Mouse (Mus musculus): ENCODE results near the gene Anapc11. TPM values are rescaled to one million over a fixed set of nuclear protein-coding genes. Genes with fewer than 3 reads are reported as not detected.
"Not testable (repeated sequence)": the region's sequence is repeated elsewhere in the genome, so short reads cannot be mapped to it uniquely, and the experiment has no call there.

Anapc11 gene
- polyA plus RNA-seq, 1 experiment from 2014 or later: 201 TPM

GRCm38 (mm10) chr11:120582982-120583293, 15.3 kb upstream of the Anapc11 start:
- Histone ChIP-seq H3K4me1 (ENCODE audit: control insufficient read depth, insufficient read depth, low read length) (peaks cover 25% of the 10 kb centered on the region), H3K36me3 (ENCODE audit: control insufficient read depth, insufficient read depth, low read length) (peaks cover 31% of the 10 kb centered on the region)
- not testable (repeated sequence) for H3K9me3 ChIP-seq (replicated peaks; ENCODE audit: control insufficient read depth, low read length); H3K9ac ChIP-seq (ENCODE audit: low read depth, low read length); ATAC-seq (replicated peaks; ENCODE audit: insufficient number of reproducible peaks, low FRiP score, low TSS enrichment); H3K4me2 ChIP-seq; H3K27ac ChIP-seq (ENCODE audit: low read depth, low read length); H3K27me3 ChIP-seq (ENCODE audit: control insufficient read depth, insufficient read depth, low read length); H3K4me3 ChIP-seq (ENCODE audit: low read depth, low read length)
- WGBS (ENCODE audit: insufficient replicate concordance): 87% methylated on average over 2 of the region's 2 CpGs

GRCm38 (mm10) chr11:120583937-120584336, 14.3 kb upstream of the Anapc11 start:
- Histone ChIP-seq H3K9me3 (replicated peaks; ENCODE audit: control insufficient read depth, low read length) (peaks cover 4% of the 10 kb centered on the region; the same call in 1 of the 2 replicates), H3K27me3 (ENCODE audit: control insufficient read depth, insufficient read depth, low read length) (no peaks in the 10 kb centered on the region), H3K4me2 (no peak overlapping the region), H3K9ac (ENCODE audit: low read depth, low read length) (no peak overlapping the region), H3K4me1 (ENCODE audit: control insufficient read depth, insufficient read depth, low read length) (peaks cover 22% of the 10 kb centered on the region), H3K36me3 (ENCODE audit: control insufficient read depth, insufficient read depth, low read length) (peaks cover 27% of the 10 kb centered on the region), H3K4me3 (ENCODE audit: low read depth, low read length) (no peak overlapping the region), H3K27ac (ENCODE audit: low read depth, low read length) (no peak overlapping the region)
- ATAC-seq (replicated peaks; ENCODE audit: insufficient number of reproducible peaks, low FRiP score, low TSS enrichment): no peak
- 93% methylated on average over 1 of the region's 1 CpGs for WGBS (ENCODE audit: insufficient replicate concordance)

- Histone ChIP-seq H3K9me3 (replicated peaks; ENCODE audit: control insufficient read depth, low read length) (peaks cover 4% of the 10 kb centered on the region; the same call in 1 of the 2 replicates), H3K4me2 (no peak overlapping the region), H3K9ac (ENCODE audit: low read depth, low read length) (no peak overlapping the region), H3K27ac (ENCODE audit: low read depth, low read length) (no peak overlapping the region), H3K27me3 (ENCODE audit: control insufficient read depth, insufficient read depth, low read length) (no peaks in the 10 kb centered on the region), H3K4me1 (ENCODE audit: control insufficient read depth, insufficient read depth, low read length) (no peaks in the 10 kb centered on the region), H3K36me3 (ENCODE audit: control insufficient read depth, insufficient read depth, low read length) (peaks cover 47% of the 10 kb centered on the region), H3K4me3 (ENCODE audit: low read depth, low read length) (no peak overlapping the region)
- ATAC-seq (replicated peaks; ENCODE audit: insufficient number of reproducible peaks, low FRiP score, low TSS enrichment): no peak
- 70% methylated on average over 6 of the region's 6 CpGs for WGBS (ENCODE audit: insufficient replicate concordance)
Observed at GRCm38 (mm10) chr11:120588531-120588930, 9.7 kb upstream of the Anapc11 start.

- Histone ChIP-seq H3K4me3 (ENCODE audit: low read depth, low read length) (peak overlapping the region; percentile 76), H3K36me3 (ENCODE audit: control insufficient read depth, insufficient read depth, low read length) (peaks cover 31% of the 10 kb centered on the region), H3K9me3 (replicated peaks; ENCODE audit: control insufficient read depth, low read length) (no peaks in the 10 kb centered on the region), H3K9ac (ENCODE audit: low read depth, low read length) (peak overlapping the region; percentile 98), H3K27ac (ENCODE audit: low read depth, low read length) (peak overlapping the region; percentile 89), H3K4me1 (ENCODE audit: control insufficient read depth, insufficient read depth, low read length) (peaks cover 12% of the 10 kb centered on the region), H3K4me2 (peak overlapping the region; percentile 99), H3K27me3 (ENCODE audit: control insufficient read depth, insufficient read depth, low read length) (no peaks in the 10 kb centered on the region)
- WGBS (ENCODE audit: insufficient replicate concordance): 5% methylated on average over 82 of the region's 99 CpGs
- peak; percentile 51 for ATAC-seq (replicated peaks; ENCODE audit: insufficient number of reproducible peaks, low FRiP score, low TSS enrichment)
Observed at GRCm38 (mm10) chr11:120597240-120598235, 683 bp upstream of the Anapc11 start.

GRCm38 (mm10) chr11:120598990-120599549, 849 bp downstream of the Anapc11 start:
- H3K27ac ChIP-seq (ENCODE audit: low read depth, low read length): peak overlapping the region; percentile 89
- ATAC-seq (replicated peaks; ENCODE audit: insufficient number of reproducible peaks, low FRiP score, low TSS enrichment): no peak
- peak overlapping the region; percentile 98 for H3K9ac ChIP-seq (ENCODE audit: low read depth, low read length)
- H3K9me3 ChIP-seq (replicated peaks; ENCODE audit: control insufficient read depth, low read length): no peaks in the 10 kb centered on the region
- no peaks in the 10 kb centered on the region for H3K27me3 ChIP-seq (ENCODE audit: control insufficient read depth, insufficient read depth, low read length)
- peaks cover 12% of the 10 kb centered on the region for H3K4me1 ChIP-seq (ENCODE audit: control insufficient read depth, insufficient read depth, low read length)
- WGBS (ENCODE audit: insufficient replicate concordance): 45% methylated on average over 17 of the region's 17 CpGs
- H3K36me3 ChIP-seq (ENCODE audit: control insufficient read depth, insufficient read depth, low read length): peaks cover 24% of the 10 kb centered on the region
- peak overlapping the region; percentile 76 for H3K4me3 ChIP-seq (ENCODE audit: low read depth, low read length)
- peak overlapping the region; percentile 99 for H3K4me2 ChIP-seq

GRCm38 (mm10) chr11:120600716-120601115, 2.5 kb downstream of the Anapc11 start:
- H3K36me3 ChIP-seq (ENCODE audit: control insufficient read depth, insufficient read depth, low read length): peaks cover 16% of the 10 kb centered on the region
- no peaks in the 10 kb centered on the region for H3K9me3 ChIP-seq (replicated peaks; ENCODE audit: control insufficient read depth, low read length)
- no peak overlapping the region for H3K27ac ChIP-seq (ENCODE audit: low read depth, low read length)
- H3K4me3 ChIP-seq (ENCODE audit: low read depth, low read length): no peak overlapping the region
- 92% methylated on average over 3 of the region's 3 CpGs for WGBS (ENCODE audit: insufficient replicate concordance)
- no peak overlapping the region for H3K4me2 ChIP-seq
- H3K27me3 ChIP-seq (ENCODE audit: control insufficient read depth, insufficient read depth, low read length): no peaks in the 10 kb centered on the region
- H3K4me1 ChIP-seq (ENCODE audit: control insufficient read depth, insufficient read depth, low read length): peaks cover 12% of the 10 kb centered on the region
- ATAC-seq (replicated peaks; ENCODE audit: insufficient number of reproducible peaks, low FRiP score, low TSS enrichment): no peak
- no peak overlapping the region for H3K9ac ChIP-seq (ENCODE audit: low read depth, low read length)

GRCm38 (mm10) chr11:120603545-120603944, 5.3 kb downstream of the Anapc11 start:
- Histone ChIP-seq H3K4me1 (ENCODE audit: control insufficient read depth, insufficient read depth, low read length) (peaks cover 12% of the 10 kb centered on the region), H3K36me3 (ENCODE audit: control insufficient read depth, insufficient read depth, low read length) (peaks cover 7% of the 10 kb centered on the region), H3K4me3 (ENCODE audit: low read depth, low read length) (no peak overlapping the region), H3K9ac (ENCODE audit: low read depth, low read length) (no peak overlapping the region), H3K9me3 (replicated peaks; ENCODE audit: control insufficient read depth, low read length) (no peaks in the 10 kb centered on the region), H3K27me3 (ENCODE audit: control insufficient read depth, insufficient read depth, low read length) (peaks cover 3% of the 10 kb centered on the region; the same call in 1 of the 2 replicates), H3K27ac (ENCODE audit: low read depth, low read length) (no peak overlapping the region), H3K4me2 (peak overlapping the region; percentile 22; the same call in 1 of the 2 replicates)
- 80% methylated on average over 2 of the region's 2 CpGs for whole genome bisulfite sequencing (ENCODE audit: insufficient replicate concordance)
- ATAC-seq (replicated peaks; ENCODE audit: insufficient number of reproducible peaks, low FRiP score, low TSS enrichment): no peak

GRCm38 (mm10) chr11:120605667-120606066, 7.4 kb downstream of the Anapc11 start:
- Histone ChIP-seq H3K9me3 (replicated peaks; ENCODE audit: control insufficient read depth, low read length) (no peaks in the 10 kb centered on the region), H3K4me1 (ENCODE audit: control insufficient read depth, insufficient read depth, low read length) (peaks cover 24% of the 10 kb centered on the region), H3K27me3 (ENCODE audit: control insufficient read depth, insufficient read depth, low read length) (peaks cover 3% of the 10 kb centered on the region; the same call in 1 of the 2 replicates), H3K4me3 (ENCODE audit: low read depth, low read length) (no peak overlapping the region), H3K36me3 (ENCODE audit: control insufficient read depth, insufficient read depth, low read length) (peaks cover 8% of the 10 kb centered on the region), H3K4me2 (no peak overlapping the region), H3K9ac (ENCODE audit: low read depth, low read length) (no peak overlapping the region), H3K27ac (ENCODE audit: low read depth, low read length) (no peak overlapping the region)
- ATAC-seq (replicated peaks; ENCODE audit: insufficient number of reproducible peaks, low FRiP score, low TSS enrichment): no peak
- 89% methylated on average over 7 of the region's 7 CpGs for WGBS (ENCODE audit: insufficient replicate concordance)

Measured in heart, embryonic 11.5 days (tissue).